Mouse (Mus musculus) cerebellum, adult 2 months (tissue): Measurements from ENCODE around the gene Ucn2. TPM values are rescaled to one million over a fixed set of nuclear protein-coding genes. Genes with fewer than 3 reads are reported as not detected.
A peak's percentile ranks its signal among the peaks of the same experiment; 100 is the strongest.

Source experiments
- DNase-seq, 2 experiments: peaks; one replicate each; pipeline ENCODE4 v3.0.0; 2021
- H3K27ac ChIP-seq: fragments of 200-500 bp; 2 replicates; pipeline ENCODE4 v1.5.1; 2012; ENCODE audit warnings: low read length, control low read depth, inconsistent platforms; ENCODE audit not compliant: insufficient read depth
- H3K27me3 ChIP-seq: fragments of 200-500 bp; 2 replicates; pipeline ENCODE4 v1.6.1; 2012; ENCODE audit warnings: inconsistent platforms, mild to moderate bottlenecking, low read length, moderate library complexity; ENCODE audit not compliant: control insufficient read depth, insufficient read depth
- H3K4me1 ChIP-seq: fragments of 200-500 bp; 2 replicates; pipeline ENCODE4 v1.6.1; 2011; ENCODE audit warnings: low read length; ENCODE audit not compliant: control insufficient read depth, insufficient read depth
- H3K4me3 ChIP-seq: fragments of 200-500 bp; replicated peaks from 2 replicates; pipeline ENCODE3; 2011; ENCODE audit warnings: mild to moderate bottlenecking, low read depth, low read length, control low read depth; ENCODE audit not compliant: insufficient read depth
- CTCF ChIP-seq: fragments of 200-500 bp; IDR thresholded peaks from 2 replicates; pipeline ENCODE4 v1.5.1; 2011; ENCODE audit warnings: low read depth, mild to moderate bottlenecking, control low read depth, low read length, moderate library complexity, borderline replicate concordance; ENCODE audit not compliant: insufficient read depth
- POLR2A ChIP-seq: fragments of 200-500 bp; IDR thresholded peaks from 2 replicates; pipeline ENCODE4 v1.6.1; 2011; ENCODE audit warnings: low read length, control low read depth, borderline replicate concordance; ENCODE audit not compliant: insufficient read depth
- WGBS: fragments of 180-500 bp; shearing (Covaris S2); methylation state at CpG from one replicate; pipeline ENCODE4 v1.1.7; 2018; 5-methylcytosine and 5-hydroxymethylcytosine counted together
- polyA plus RNA-seq: library from polyadenylated mRNA; depleted of rRNA; stranded (reverse); fragments of >200 nt; gene quantifications from 2 replicates; pipeline ENCODE4 v1.2.3, GENCODE M21; 2012

Ucn2 gene
- polyA plus RNA-seq, 1 experiment, result 0.47 TPM

DNA sequence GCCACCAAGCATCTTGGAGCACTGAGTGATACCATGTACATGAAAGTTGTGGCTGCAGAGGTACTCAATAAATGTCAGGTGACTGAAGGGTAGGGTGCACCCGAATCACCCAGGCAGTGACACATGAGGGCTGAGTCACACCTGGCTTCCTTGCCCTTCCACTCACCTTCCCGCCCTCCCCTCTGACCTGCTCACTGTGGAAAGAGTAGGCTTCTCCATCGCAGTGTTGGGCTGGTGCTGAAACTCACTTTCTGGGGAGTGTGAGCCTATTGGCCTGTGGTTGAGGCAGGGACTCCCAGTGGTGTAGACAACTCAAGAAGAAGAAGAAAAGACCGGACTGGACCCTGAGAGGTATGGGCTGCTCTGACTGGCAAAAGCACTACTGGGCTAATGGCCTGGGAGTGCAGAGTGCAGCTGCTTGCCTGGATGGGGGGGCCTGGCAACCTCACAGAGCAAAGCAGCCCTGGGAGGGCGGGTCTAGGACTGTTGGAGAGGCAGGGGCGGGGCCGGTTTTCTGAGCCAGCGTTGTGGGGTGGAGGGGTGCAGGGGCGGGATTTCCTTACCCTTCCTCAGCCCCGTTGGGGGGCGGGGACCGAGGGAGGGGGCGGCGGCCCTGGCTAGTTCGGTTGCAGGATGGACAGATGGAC lies 2.0 kb downstream of the Ucn2 start:
- WGBS, result 17% methylated on average over 15 of the region's 15 CpGs
- TF ChIP-seq CTCF, result no peak
- no peak for TF ChIP-seq POLR2A
- Histone ChIP-seq H3K4me3 (no peak overlapping the region), H3K27me3 (no peaks in the 10 kb centered on the region), H3K27ac (no peak overlapping the region), H3K4me1 (no peaks in the 10 kb centered on the region)
- no peak for DNase-seq

- no peak for TF ChIP-seq POLR2A
- no peak for TF ChIP-seq CTCF
These were observed 4.1 kb downstream of the Ucn2 start for GRCm38 (mm10) chr9:108989802-108990461.

GRCm38 (mm10) chr9:108990462-108990820 lies 4.6 kb downstream of the Ucn2 start:
- no peaks in the 10 kb centered on the region for H3K27me3 ChIP-seq
- H3K27ac ChIP-seq, result no peak overlapping the region
- H3K4me1 ChIP-seq, result no peaks in the 10 kb centered on the region
- WGBS, result 76% methylated on average over 7 of the region's 7 CpGs
- DNase-seq, result no peak
- no peak for TF ChIP-seq POLR2A
- TF ChIP-seq CTCF, result no peak
- no peak overlapping the region for H3K4me3 ChIP-seq

More at GRCm38 (mm10) chr9:108989802-108990461, 4.1 kb downstream of the Ucn2 start:
- 45% methylated on average over 4 of the region's 4 CpGs for WGBS
- peak in 1 of 2 experiments; percentile 31 for DNase-seq
- Histone ChIP-seq H3K4me1 (no peaks in the 10 kb centered on the region), H3K27ac (no peak overlapping the region), H3K27me3 (no peaks in the 10 kb centered on the region), H3K4me3 (no peak overlapping the region)

GRCm38 (mm10) chr9:108991428-108992084 lies 5.7 kb downstream of the Ucn2 start, which contains the start of gene Pfkfb4:
Gene Pfkfb4, plus strand, starts transcription at chr9:108991778.
- no peaks in the 10 kb centered on the region for H3K4me1 ChIP-seq
- 2% methylated on average over 31 of the region's 31 CpGs for whole genome bisulfite sequencing
- H3K27ac ChIP-seq, result peak within 1 kb of the TSS; percentile 8; the same call in 1 of the 2 replicates
- peak; percentile 90 to 97 for DNase-seq
- peak within 1 kb of the TSS; percentile 85 for H3K4me3 ChIP-seq
- H3K27me3 ChIP-seq, result no peaks in the 10 kb centered on the region
- TF ChIP-seq POLR2A (peak; percentile 57; the same call in 1 of the 2 replicates), CTCF (no peak)

DNA sequence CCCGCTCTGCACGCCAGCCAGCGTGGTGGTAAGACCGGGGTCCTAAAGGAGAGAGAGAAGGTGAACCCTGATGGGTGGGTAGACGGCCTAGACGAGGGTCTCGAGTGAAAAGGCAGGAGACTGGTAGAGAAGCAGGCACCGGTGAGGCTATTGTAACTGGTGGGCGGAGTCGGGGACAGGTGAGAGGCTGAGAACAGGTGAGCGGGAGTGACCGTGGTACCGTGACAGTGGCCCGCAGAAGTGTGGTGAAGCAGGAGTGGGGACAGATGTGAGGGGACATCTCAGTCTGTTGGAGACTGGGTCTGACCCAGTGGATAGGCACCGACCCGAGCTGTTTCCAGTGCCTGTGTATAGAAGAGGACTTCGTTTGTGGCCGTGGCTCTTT lies 6.3 kb downstream of the Ucn2 start:
- Histone ChIP-seq H3K27ac (no peak overlapping the region), H3K4me1 (no peaks in the 10 kb centered on the region), H3K27me3 (no peaks in the 10 kb centered on the region), H3K4me3 (peak overlapping the region; percentile 85)
- no peak for TF ChIP-seq POLR2A
- no peak for TF ChIP-seq CTCF
- DNase-seq, result no peak
- 6% methylated on average over 18 of the region's 18 CpGs for WGBS

- Histone ChIP-seq H3K27ac (no peak overlapping the region), H3K27me3 (no peaks in the 10 kb centered on the region), H3K4me3 (no peak overlapping the region), H3K4me1 (no peaks in the 10 kb centered on the region)
- no peak for DNase-seq
- TF ChIP-seq CTCF, result no peak
- WGBS, result 76% methylated on average over 9 of the region's 9 CpGs
These were observed 7.0 kb downstream of the Ucn2 start for GRCm38 (mm10) chr9:108992620-108993361.

GRCm38 (mm10) chr9:108996411-108996810 lies 10.6 kb downstream of the Ucn2 start:
- Histone ChIP-seq H3K27me3 (no peaks in the 10 kb centered on the region), H3K4me1 (peaks cover 6% of the 10 kb centered on the region; the same call in 1 of the 2 replicates), H3K27ac (no peak overlapping the region), H3K4me3 (no peak overlapping the region)
- TF ChIP-seq POLR2A (no peak), CTCF (no peak)
- DNase-seq, result no peak
- WGBS, result 66% methylated on average over 9 of the region's 9 CpGs
